Comparison of ENCODE assay signal across 16 mouse cellular contexts in the genomic region with DNA sequence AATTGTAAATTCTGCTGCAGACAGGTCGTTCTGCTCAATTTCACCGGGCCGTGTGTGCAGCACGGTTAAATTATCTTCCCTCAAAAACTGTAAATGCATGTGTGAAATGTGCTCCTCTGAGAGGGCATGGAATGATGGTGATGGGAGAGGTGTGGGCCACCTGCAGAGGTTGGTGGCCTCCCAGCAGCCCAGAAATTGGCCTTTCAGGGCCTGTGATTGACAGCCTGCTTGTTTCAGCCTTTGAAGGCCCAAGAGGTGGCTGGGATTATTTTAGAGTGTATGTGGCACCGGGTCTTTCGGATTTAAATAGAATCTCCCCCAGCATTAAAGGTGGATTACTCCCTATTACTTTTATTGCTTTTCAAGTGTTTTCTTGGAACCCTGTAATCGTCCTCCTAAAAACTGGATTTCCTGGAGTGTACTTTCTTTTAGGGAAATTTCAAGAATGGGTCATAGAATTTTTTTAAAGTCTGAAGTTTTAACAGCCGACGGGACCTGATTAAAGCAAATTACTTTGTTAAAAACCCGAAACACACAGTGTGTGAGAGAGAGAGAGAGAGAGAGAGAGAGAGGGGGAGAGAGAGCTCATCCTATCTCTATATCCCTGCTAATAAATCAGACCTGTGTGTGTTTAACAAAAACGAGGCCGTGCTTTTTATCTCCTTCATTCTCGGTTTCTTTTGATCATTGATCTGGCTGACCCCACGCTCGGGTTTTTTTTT.
DNase-seq lines count a peak whose midpoint lies in the region; ATAC-seq and TF ChIP-seq lines count a peak whose summit lies in the region.
"Had no signal": no experiment of that assay in that cellular context is flagged by ENCODE, and none has a peak within 500 bp of the region (broad histone marks: within the 10 kb centered on the region; RNA-seq: fewer than 3 reads in every experiment).

No protein-coding gene starts in this region.

- no peak overlapping the region for H3K4me2 ChIP-seq in midbrain, postnatal 0 days (ENCODE audit: low read depth, low read length, poor library complexity, severe bottlenecking)
- no peak overlapping the region for H3K4me2 ChIP-seq in forebrain, postnatal 0 days (ENCODE audit: low read depth)
- peak overlapping the region; percentile 34; the same call in 1 of the 2 replicates for H3K4me2 ChIP-seq in limb, embryonic 12.5 days
- peak overlapping the region; percentile 31; the same call in 1 of the 2 replicates for H3K4me2 ChIP-seq in neural tube, embryonic 15.5 days
- H3K4me2 ChIP-seq: lung, embryonic 15.5 days had no signal

- peaks cover 11% of the 10 kb centered on the region; the same call in 1 of the 2 replicates for H3K27me3 ChIP-seq in midbrain, embryonic 10.5 days (ENCODE audit: low read depth, poor library complexity, severe bottlenecking)
- H3K27me3 ChIP-seq in midbrain, postnatal 0 days (ENCODE audit: insufficient read depth, low read length) = no peaks in the 10 kb centered on the region
- no peaks in the 10 kb centered on the region for H3K27me3 ChIP-seq in forebrain, postnatal 0 days (ENCODE audit: insufficient read depth, low read length)
- no peaks in the 10 kb centered on the region for H3K27me3 ChIP-seq in limb, embryonic 12.5 days
- no peaks in the 10 kb centered on the region for H3K27me3 ChIP-seq in neural tube, embryonic 15.5 days (replicated peaks)
- H3K27me3 ChIP-seq: CH12.LX; lung, embryonic 15.5 days; megakaryocyte, embryonic 14.5 days had no signal

- peaks cover 48% of the 10 kb centered on the region for H3K4me1 ChIP-seq in midbrain, embryonic 10.5 days
- H3K4me1 ChIP-seq in midbrain, postnatal 0 days (ENCODE audit: insufficient read depth, low read length) = no peaks in the 10 kb centered on the region
- no peaks in the 10 kb centered on the region; the same call in 1 of the 2 replicates for H3K4me1 ChIP-seq in forebrain, postnatal 0 days (ENCODE audit: insufficient read depth)
- H3K4me1 ChIP-seq in limb, embryonic 12.5 days (replicated peaks) = peaks cover 27% of the 10 kb centered on the region
- 0 out of 2 replicates have a peak, but pooled peaks cover 6% of the 10 kb centered on the region for H3K4me1 ChIP-seq in neural tube, embryonic 15.5 days
- H3K4me1 ChIP-seq: lung, embryonic 15.5 days; megakaryocyte, embryonic 14.5 days had no signal

- ATAC-seq in midbrain, postnatal 0 days (ENCODE audit: low FRiP score) = no peak
- peak; percentile 16; the same call in 1 of the 2 replicates for ATAC-seq in forebrain, postnatal 0 days
- no peak for ATAC-seq in limb, embryonic 12.5 days (ENCODE audit: insufficient number of reproducible peaks, insufficient read depth, low FRiP score, low TSS enrichment, low read depth)
- no peak for ATAC-seq in neural tube, embryonic 15.5 days (ENCODE audit: low FRiP score)

- no peaks in the 10 kb centered on the region for H3K9me3 ChIP-seq in midbrain, embryonic 10.5 days (replicated peaks)
- H3K9me3 ChIP-seq in midbrain, postnatal 0 days (ENCODE audit: low read length) = no peaks in the 10 kb centered on the region
- no peaks in the 10 kb centered on the region for H3K9me3 ChIP-seq in forebrain, postnatal 0 days (ENCODE audit: low read length)
- H3K9me3 ChIP-seq in limb, embryonic 12.5 days = no peaks in the 10 kb centered on the region
- no peaks in the 10 kb centered on the region for H3K9me3 ChIP-seq in neural tube, embryonic 15.5 days (replicated peaks)
- H3K9me3 ChIP-seq: lung, embryonic 15.5 days had no signal

- WGBS in midbrain, embryonic 10.5 days = 35% methylated on average over 15 of the region's 15 CpGs
- 29% methylated on average over 15 of the region's 15 CpGs for WGBS in midbrain, postnatal 0 days
- 25% methylated on average over 15 of the region's 15 CpGs for WGBS in forebrain, postnatal 0 days
- WGBS in limb, embryonic 12.5 days = 12% methylated on average over 15 of the region's 15 CpGs
- WGBS in neural tube, embryonic 15.5 days = 12% methylated on average over 15 of the region's 15 CpGs

- H3K9ac ChIP-seq in midbrain, postnatal 0 days (replicated peaks; ENCODE audit: low read length, poor library complexity, severe bottlenecking) = no peak overlapping the region
- H3K9ac ChIP-seq in forebrain, postnatal 0 days = no peak overlapping the region
- no peak overlapping the region for H3K9ac ChIP-seq in limb, embryonic 12.5 days (replicated peaks)
- H3K9ac ChIP-seq in neural tube, embryonic 15.5 days (replicated peaks) = no peak overlapping the region
- H3K9ac ChIP-seq: lung, embryonic 15.5 days had no signal

- H3K4me3 ChIP-seq in midbrain, embryonic 10.5 days = peak overlapping the region; percentile 29; the same call in 1 of the 2 replicates
- no peak overlapping the region for H3K4me3 ChIP-seq in midbrain, postnatal 0 days (ENCODE audit: low read depth, low read length)
- no peak overlapping the region for H3K4me3 ChIP-seq in forebrain, postnatal 0 days (ENCODE audit: low read depth, low read length)
- no peak overlapping the region for H3K4me3 ChIP-seq in limb, embryonic 12.5 days (replicated peaks)
- no peak overlapping the region for H3K4me3 ChIP-seq in neural tube, embryonic 15.5 days (replicated peaks)
- H3K4me3 ChIP-seq: heart, adult 2 months; lung, embryonic 15.5 days; megakaryocyte, embryonic 14.5 days had no signal

- TF ChIP-seq CTCF in midbrain, postnatal 0 days (IDR thresholded peaks at IDR 0.05) = no peak
- no peak for TF ChIP-seq CTCF in forebrain, postnatal 0 days (IDR thresholded peaks at IDR 0.05; ENCODE audit: low read depth)

- no peaks in the 10 kb centered on the region for H3K36me3 ChIP-seq in midbrain, embryonic 10.5 days
- H3K36me3 ChIP-seq in midbrain, postnatal 0 days (ENCODE audit: insufficient read depth, low read length) = no peaks in the 10 kb centered on the region
- no peaks in the 10 kb centered on the region for H3K36me3 ChIP-seq in forebrain, postnatal 0 days (ENCODE audit: insufficient read depth)
- H3K36me3 ChIP-seq in limb, embryonic 12.5 days = no peaks in the 10 kb centered on the region
- no peaks in the 10 kb centered on the region for H3K36me3 ChIP-seq in neural tube, embryonic 15.5 days
- H3K36me3 ChIP-seq: lung, embryonic 15.5 days had no signal

- peak overlapping the region; percentile 81 for H3K27ac ChIP-seq in midbrain, embryonic 10.5 days (replicated peaks)
- H3K27ac ChIP-seq in midbrain, postnatal 0 days (ENCODE audit: low read depth, low read length) = no peak overlapping the region
- H3K27ac ChIP-seq in forebrain, postnatal 0 days (ENCODE audit: low read depth, low read length) = no peak overlapping the region
- H3K27ac ChIP-seq in limb, embryonic 12.5 days = no peak overlapping the region
- H3K27ac ChIP-seq in neural tube, embryonic 15.5 days (replicated peaks) = no peak overlapping the region
- H3K27ac ChIP-seq: heart, adult 2 months; lung, embryonic 15.5 days; stomach, postnatal 0 days had no signal

- peak; percentile 29 for DNase-seq in midbrain, embryonic 10.5 days (ENCODE audit: low spot score)
- DNase-seq in midbrain, postnatal 0 days (ENCODE audit: low spot score) = no peak
- no peak for DNase-seq in forebrain, postnatal 0 days
- DNase-seq in adrenal gland, postnatal 25 days = no peak
- DNase-seq in lung, adult 18-20 months = no peak
- DNase-seq: cerebellum, postnatal 10 days; heart, adult 2 months; heart, postnatal 14 days; kidney, adult 8-10 months; liver had no signal

Comparison
In these comparisons a context has a peak if more than half of its experiments do, and no peak if none do; other contexts are left out.
1. H3K4me2 ChIP-seq: peak in limb, embryonic 12.5 days (single experiment) and neural tube, embryonic 15.5 days (single experiment); none in midbrain, postnatal 0 days (single experiment) and forebrain, postnatal 0 days (single experiment).